Mouse (Mus musculus) cortical plate, adult 2 months (tissue): ENCODE results near the gene Mcur1.

ENCODE experiments used
- CTCF ChIP-seq: fragments of 200-500 bp; IDR thresholded peaks from 2 replicates; pipeline ENCODE4 v1.5.1; 2011; ENCODE audit warnings: mild to moderate bottlenecking, control low read depth, low read length; ENCODE audit not compliant: insufficient read depth; ENCODE audit errors: extremely low read depth
- POLR2A ChIP-seq: fragments of 200-500 bp; IDR thresholded peaks from 2 replicates; pipeline ENCODE4 v1.6.1; 2011; ENCODE audit warnings: mild to moderate bottlenecking, low read length, control low read depth; ENCODE audit not compliant: insufficient read depth; ENCODE audit errors: extremely low read depth

DNA sequence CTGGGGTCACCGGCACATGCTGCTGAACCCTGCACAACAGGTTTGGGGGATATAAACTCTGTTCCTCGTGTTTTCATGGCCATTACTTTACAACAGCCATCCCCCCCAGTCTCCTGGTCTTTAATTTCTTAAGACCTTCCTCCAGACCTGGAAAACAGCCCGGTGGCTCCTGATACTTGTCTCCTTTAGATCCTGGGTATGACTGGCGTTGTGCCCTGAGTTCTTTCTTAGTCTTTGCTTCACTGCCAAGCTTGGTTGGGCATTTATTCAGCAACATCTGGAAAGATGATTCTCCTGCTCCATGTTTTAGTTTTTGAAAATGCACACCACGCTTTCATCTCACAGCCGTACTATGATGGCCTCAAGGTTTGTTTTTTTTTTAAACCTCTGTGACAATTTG lies 40.7 kb downstream of the Mcur1 start:
- TF ChIP-seq CTCF (no peak), POLR2A (no peak)
